28 mouse cellular contexts compared by ENCODE assay signal in genomic region chr1:121335789-121336188, GRCm38 (mm10).
"Had no signal": no experiment of that assay in that cellular context is flagged by ENCODE, and none has a peak within 500 bp of the region (broad histone marks: within the 10 kb centered on the region; RNA-seq: fewer than 3 reads in every experiment).

No protein-coding gene starts in this region.

- DNase-seq: cerebellum, adult 18-20 months; cerebellum, adult 2 months; cerebellum, adult 8-10 months; cerebellum, adult 9-10 months; cerebellum, adult 9-11 months; cerebellum, postnatal 10 days; cerebellum, postnatal 14 days; cerebellum, postnatal 25 days; cerebellum, postnatal 36 days; embryo, embryonic 11 days; forebrain, postnatal 0 days; gastrocnemius, adult 2 months; gastrocnemius, postnatal 10 days; gastrocnemius, postnatal 14 days; gastrocnemius, postnatal 25 days; gastrocnemius, postnatal 36 days; heart, adult 18-20 months had no signal

- H3K4me2 ChIP-seq: embryonic facial prominence, embryonic 12.5 days; embryonic facial prominence, embryonic 13.5 days; embryonic facial prominence, embryonic 15.5 days; forebrain, embryonic 12.5 days; forebrain, embryonic 13.5 days; forebrain, embryonic 15.5 days had no signal

- H3K27ac ChIP-seq: embryonic facial prominence, embryonic 10.5 days; embryonic facial prominence, embryonic 12.5 days; embryonic facial prominence, embryonic 13.5 days; embryonic facial prominence, embryonic 15.5 days; forebrain, embryonic 10.5 days; forebrain, embryonic 12.5 days; forebrain, embryonic 13.5 days; forebrain, embryonic 15.5 days; gastrocnemius, adult 2 months had no signal

- H3K27me3 ChIP-seq: embryonic facial prominence, embryonic 12.5 days; embryonic facial prominence, embryonic 13.5 days; embryonic facial prominence, embryonic 15.5 days; forebrain, embryonic 12.5 days; forebrain, embryonic 13.5 days; forebrain, embryonic 15.5 days had no signal

- ATAC-seq: forebrain, embryonic 13.5 days; forebrain, embryonic 14.5 days; forebrain, embryonic 15.5 days; forebrain, embryonic 16.5 days; forebrain, postnatal 0 days had no signal

- H3K4me3 ChIP-seq: embryonic facial prominence, embryonic 10.5 days; embryonic facial prominence, embryonic 12.5 days; embryonic facial prominence, embryonic 13.5 days; embryonic facial prominence, embryonic 15.5 days; erythroblast, embryonic 14.5 days; forebrain, embryonic 10.5 days; forebrain, embryonic 12.5 days; forebrain, embryonic 13.5 days; forebrain, embryonic 15.5 days; gastrocnemius, adult 2 months had no signal

- H3K9me3 ChIP-seq: embryonic facial prominence, embryonic 10.5 days; embryonic facial prominence, embryonic 12.5 days; embryonic facial prominence, embryonic 13.5 days; embryonic facial prominence, embryonic 15.5 days; forebrain, embryonic 10.5 days; forebrain, embryonic 12.5 days; forebrain, embryonic 13.5 days; forebrain, embryonic 15.5 days had no signal

- H3K9ac ChIP-seq: embryonic facial prominence, embryonic 12.5 days; embryonic facial prominence, embryonic 13.5 days; embryonic facial prominence, embryonic 15.5 days; forebrain, embryonic 12.5 days; forebrain, embryonic 13.5 days; forebrain, embryonic 15.5 days; forebrain, postnatal 0 days had no signal

- H3K4me1 ChIP-seq: embryonic facial prominence, embryonic 10.5 days; embryonic facial prominence, embryonic 12.5 days; embryonic facial prominence, embryonic 13.5 days; embryonic facial prominence, embryonic 15.5 days; forebrain, embryonic 10.5 days; forebrain, embryonic 12.5 days; forebrain, embryonic 13.5 days; forebrain, embryonic 15.5 days had no signal

- H3K36me3 ChIP-seq: embryonic facial prominence, embryonic 12.5 days; embryonic facial prominence, embryonic 15.5 days; forebrain, embryonic 10.5 days; forebrain, embryonic 12.5 days; forebrain, embryonic 15.5 days had no signal
